Mouse (Mus musculus): ENCODE data around the gene Snd1. TPM values are rescaled to one million over a fixed set of nuclear protein-coding genes. Genes with fewer than 3 reads are reported as not detected.
"Not testable (repeated sequence)": the region's sequence is repeated elsewhere in the genome, so short reads cannot be mapped to it uniquely, and the experiment has no call there.

Gene Snd1
- polyA plus RNA-seq, 1 experiment from 2014 or later, result 110 TPM

DNA sequence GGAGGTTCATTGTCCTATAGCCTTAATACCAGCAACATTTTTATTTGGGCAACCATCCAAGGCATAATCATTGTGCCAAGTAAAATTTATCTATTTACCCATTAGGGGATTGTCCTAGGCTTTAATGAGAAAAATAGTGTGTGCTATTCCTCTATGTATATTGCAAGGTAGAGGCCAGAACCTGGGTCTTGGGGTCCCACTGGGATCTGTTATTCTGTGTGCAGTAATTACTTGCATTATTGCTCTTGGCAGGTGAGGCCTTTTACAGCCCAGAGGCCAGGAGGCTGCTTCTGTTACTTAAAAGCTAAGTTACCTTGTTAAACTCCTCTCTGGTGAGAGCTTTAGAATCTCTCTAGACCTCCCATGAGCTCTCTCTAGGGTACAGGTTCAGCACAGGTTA, 16.3 kb downstream of the Snd1 start:
- Histone ChIP-seq H3K36me3 (replicated peaks) (peaks cover 80% of the 10 kb centered on the region), H3K4me3 (no peak overlapping the region), H3K9me3 (no peaks in the 10 kb centered on the region), H3K4me1 (no peaks in the 10 kb centered on the region), H3K27me3 (ENCODE audit: poor library complexity, severe bottlenecking) (no peaks in the 10 kb centered on the region), H3K27ac (no peak overlapping the region)
- no peak for DNase-seq (ENCODE audit: extremely low spot score, low spot score)

DNA sequence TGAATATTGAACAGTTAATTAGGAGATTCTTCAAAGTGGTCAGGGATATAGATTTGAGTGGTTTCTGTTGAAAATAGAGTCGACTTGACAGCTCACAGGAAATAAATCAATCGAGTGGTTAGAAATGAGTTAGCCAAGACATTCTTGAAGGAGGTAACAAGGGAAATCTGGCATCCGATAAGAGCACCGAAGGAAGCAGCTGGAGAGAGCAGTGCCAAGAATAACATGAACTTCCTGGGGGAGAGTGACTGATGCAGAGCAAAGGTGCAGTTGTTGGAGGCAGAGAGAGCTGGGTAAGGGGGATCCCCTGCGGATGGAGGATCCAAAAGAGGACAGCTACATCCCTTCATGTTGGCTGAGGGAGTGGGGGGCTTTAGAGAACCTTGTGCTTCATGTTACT, 22.9 kb downstream of the Snd1 start:
- Histone ChIP-seq H3K27me3 (ENCODE audit: poor library complexity, severe bottlenecking) (no peaks in the 10 kb centered on the region), H3K4me1 (no peaks in the 10 kb centered on the region), H3K4me3 (no peak overlapping the region), H3K27ac (no peak overlapping the region), H3K9me3 (no peaks in the 10 kb centered on the region), H3K36me3 (replicated peaks) (peaks cover 37% of the 10 kb centered on the region)
- DNase-seq (ENCODE audit: extremely low spot score, low spot score), result no peak
- WGBS, result 85% methylated on average over 5 of the region's 5 CpGs

DNA sequence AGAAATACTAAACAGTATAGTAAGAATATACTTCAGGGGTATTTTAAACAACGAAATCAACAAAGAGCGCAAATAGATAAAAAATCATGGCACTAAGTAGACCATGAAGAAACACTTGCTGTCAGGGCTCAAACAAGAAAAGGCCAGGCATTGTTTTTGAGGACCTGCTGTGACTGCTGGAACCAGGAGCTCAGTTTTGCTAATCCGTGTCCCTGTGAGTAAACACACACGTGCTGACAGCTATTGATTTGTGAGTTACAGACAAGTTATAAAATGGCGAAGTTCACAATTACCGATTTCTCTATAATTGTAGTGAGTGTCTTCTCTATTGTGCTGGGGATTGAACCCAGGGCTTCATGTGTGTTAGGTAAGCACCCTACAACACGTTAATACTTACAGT, 27.6 kb downstream of the Snd1 start:
- DNase-seq (ENCODE audit: extremely low spot score, low spot score), result no peak
- Histone ChIP-seq H3K36me3 (replicated peaks) (peaks cover 26% of the 10 kb centered on the region), H3K27ac (no peak overlapping the region), H3K4me1 (no peaks in the 10 kb centered on the region), H3K4me3 (no peak overlapping the region), H3K9me3 (no peaks in the 10 kb centered on the region), H3K27me3 (ENCODE audit: poor library complexity, severe bottlenecking) (no peaks in the 10 kb centered on the region)
- WGBS, result 94% methylated on average over 7 of the region's 7 CpGs

DNA sequence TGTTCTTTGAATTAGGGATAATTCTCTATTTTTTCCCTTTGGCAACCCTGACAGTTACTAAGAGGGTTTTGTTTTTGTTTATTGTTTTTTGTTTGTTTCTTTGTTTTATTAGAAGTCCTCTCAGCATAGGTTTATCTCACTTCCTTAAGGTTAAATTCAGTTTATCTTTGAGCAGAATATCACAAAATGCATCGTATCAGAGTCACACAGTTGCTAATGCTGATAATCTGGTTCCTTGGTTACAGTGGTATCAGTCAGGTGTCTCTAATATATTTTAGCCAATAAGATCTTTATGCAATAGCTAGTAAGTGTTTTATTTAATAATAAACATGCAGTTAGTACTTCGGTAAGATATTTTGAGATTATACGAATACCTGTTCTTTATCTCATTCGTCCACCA, 28.2 kb downstream of the Snd1 start:
- peaks cover 26% of the 10 kb centered on the region for H3K36me3 ChIP-seq (replicated peaks)
- WGBS, result 96% methylated on average over 4 of the region's 4 CpGs
- H3K4me1 ChIP-seq, result no peaks in the 10 kb centered on the region
- no peak for DNase-seq (ENCODE audit: extremely low spot score, low spot score)
- no peak overlapping the region for H3K27ac ChIP-seq
- H3K9me3 ChIP-seq, result no peaks in the 10 kb centered on the region
- H3K27me3 ChIP-seq (ENCODE audit: poor library complexity, severe bottlenecking), result no peaks in the 10 kb centered on the region
- no peak overlapping the region for H3K4me3 ChIP-seq

GRCm38 (mm10) chr6:28504611-28505010, 29.7 kb downstream of the Snd1 start:
- Histone ChIP-seq H3K4me3 (no peak overlapping the region), H3K9me3 (no peaks in the 10 kb centered on the region), H3K27me3 (ENCODE audit: poor library complexity, severe bottlenecking) (no peaks in the 10 kb centered on the region), H3K36me3 (replicated peaks) (peaks cover 18% of the 10 kb centered on the region), H3K4me1 (no peaks in the 10 kb centered on the region), H3K27ac (no peak overlapping the region)
- 92% methylated on average over 7 of the region's 7 CpGs for WGBS
- DNase-seq (ENCODE audit: extremely low spot score, low spot score), result no peak

- 94% methylated on average over 4 of the region's 4 CpGs for WGBS
- Histone ChIP-seq H3K27me3 (ENCODE audit: poor library complexity, severe bottlenecking) (no peaks in the 10 kb centered on the region), H3K27ac (no peak overlapping the region), H3K36me3 (replicated peaks) (peaks cover 21% of the 10 kb centered on the region), H3K9me3 (no peaks in the 10 kb centered on the region), H3K4me1 (no peaks in the 10 kb centered on the region), H3K4me3 (no peak overlapping the region)
- no peak for DNase-seq (ENCODE audit: extremely low spot score, low spot score)
Measured at GRCm38 (mm10) chr6:28507759-28508158, 32.8 kb downstream of the Snd1 start.

DNA sequence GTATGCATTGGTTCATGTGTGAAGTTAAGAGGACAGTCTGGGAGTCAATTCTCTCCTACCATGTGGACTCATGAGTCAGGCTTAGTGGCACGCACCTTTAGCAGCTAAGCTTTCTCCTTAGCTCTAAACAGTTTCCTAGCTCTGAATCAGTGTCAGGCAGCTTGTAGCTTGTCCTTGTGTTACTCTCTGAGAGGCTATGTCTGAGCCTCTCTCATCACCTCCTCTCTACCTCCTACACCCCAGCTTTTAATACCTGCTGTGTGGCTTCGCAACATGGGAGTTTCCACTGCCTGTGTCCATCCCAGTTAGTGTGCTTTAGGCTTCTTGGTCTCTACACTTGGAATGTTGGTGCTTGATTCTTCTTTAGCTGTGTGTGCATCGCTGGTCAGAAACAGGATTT, 39.3 kb downstream of the Snd1 start:
- H3K36me3 ChIP-seq (replicated peaks), result peaks cover 60% of the 10 kb centered on the region
- no peaks in the 10 kb centered on the region for H3K9me3 ChIP-seq
- no peak overlapping the region for H3K4me3 ChIP-seq
- H3K27me3 ChIP-seq (ENCODE audit: poor library complexity, severe bottlenecking), result no peaks in the 10 kb centered on the region
- 93% methylated on average over 3 of the region's 3 CpGs for WGBS
- H3K27ac ChIP-seq, result no peak overlapping the region
- DNase-seq (ENCODE audit: extremely low spot score, low spot score), result no peak
- peaks cover 4% of the 10 kb centered on the region for H3K4me1 ChIP-seq

DNA sequence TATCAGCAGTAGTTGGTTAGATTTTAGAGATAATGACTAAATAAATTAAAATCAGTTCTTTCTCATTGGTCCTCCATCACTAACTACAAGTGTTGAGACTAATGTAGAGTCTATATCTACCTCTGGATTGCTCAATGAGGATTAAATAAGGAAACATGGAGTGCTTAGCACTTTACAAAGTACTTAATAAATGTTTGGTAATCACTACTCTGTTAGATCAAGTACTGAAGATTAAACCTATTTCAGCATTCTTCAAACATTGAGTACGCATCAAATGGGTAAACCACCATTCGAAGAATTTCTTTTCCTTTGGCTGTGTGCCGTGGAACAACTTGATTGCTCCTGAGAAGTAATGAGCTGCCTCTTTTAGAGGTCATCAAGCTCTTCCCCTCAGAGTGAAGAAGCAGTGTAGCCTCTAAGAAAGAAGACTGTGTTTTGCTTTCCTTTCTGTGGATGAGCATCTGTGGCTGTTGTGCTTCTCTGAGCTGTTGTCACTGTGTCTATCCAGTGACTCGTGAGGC, 40.0 kb downstream of the Snd1 start:
- H3K4me3 ChIP-seq, result no peak overlapping the region
- H3K4me1 ChIP-seq, result peaks cover 4% of the 10 kb centered on the region
- no peaks in the 10 kb centered on the region for H3K27me3 ChIP-seq (ENCODE audit: poor library complexity, severe bottlenecking)
- H3K9me3 ChIP-seq, result no peaks in the 10 kb centered on the region
- no peak for DNase-seq (ENCODE audit: extremely low spot score, low spot score)
- no peak overlapping the region for H3K27ac ChIP-seq
- H3K36me3 ChIP-seq (replicated peaks), result peaks cover 67% of the 10 kb centered on the region
- WGBS, result 92% methylated on average over 4 of the region's 4 CpGs

- 61% methylated on average over 2 of the region's 2 CpGs for WGBS
- DNase-seq (ENCODE audit: extremely low spot score, low spot score), result no peak
- H3K36me3 ChIP-seq (replicated peaks), result peaks cover 77% of the 10 kb centered on the region
Measured at GRCm38 (mm10) chr6:28516618-28517017, 41.7 kb downstream of the Snd1 start.

DNA sequence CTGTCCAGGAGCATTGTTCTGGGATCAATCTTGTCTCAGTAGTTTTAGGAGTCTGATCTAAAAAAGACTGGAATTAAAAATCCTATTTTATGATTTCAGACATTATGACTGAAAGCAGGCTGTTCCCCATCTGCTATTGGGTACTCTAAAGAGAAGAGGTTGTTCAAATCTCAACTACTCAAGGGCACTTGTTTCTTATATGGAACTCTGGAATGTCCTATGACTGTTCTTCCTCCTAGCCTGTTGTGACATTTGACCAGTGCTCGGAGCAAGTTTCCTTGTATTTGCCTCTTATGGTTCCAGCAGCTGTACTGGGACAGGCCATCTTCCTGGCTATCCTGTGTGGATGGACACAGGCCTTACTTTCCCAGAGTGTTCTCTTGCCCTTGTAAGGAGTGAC, 42.1 kb downstream of the Snd1 start:
- H3K27me3 ChIP-seq (ENCODE audit: poor library complexity, severe bottlenecking), result no peaks in the 10 kb centered on the region
- H3K9me3 ChIP-seq, result no peaks in the 10 kb centered on the region
- WGBS, result 95% methylated on average over 1 of the region's 1 CpGs
- no peak overlapping the region for H3K4me3 ChIP-seq
- DNase-seq (ENCODE audit: extremely low spot score, low spot score), result no peak
- H3K27ac ChIP-seq, result no peak overlapping the region
- peaks cover 4% of the 10 kb centered on the region for H3K4me1 ChIP-seq
- peaks cover 81% of the 10 kb centered on the region for H3K36me3 ChIP-seq (replicated peaks)

More at GRCm38 (mm10) chr6:28516618-28517017, 41.7 kb downstream of the Snd1 start:
- no peaks in the 10 kb centered on the region for H3K9me3 ChIP-seq
- no peaks in the 10 kb centered on the region for H3K27me3 ChIP-seq (ENCODE audit: poor library complexity, severe bottlenecking)
- no peak overlapping the region for H3K27ac ChIP-seq
- no peak overlapping the region for H3K4me3 ChIP-seq
- peaks cover 4% of the 10 kb centered on the region for H3K4me1 ChIP-seq

GRCm38 (mm10) chr6:28519426-28519825, 44.5 kb downstream of the Snd1 start:
- no peak overlapping the region for H3K4me3 ChIP-seq
- no peaks in the 10 kb centered on the region for H3K9me3 ChIP-seq
- peaks cover 4% of the 10 kb centered on the region for H3K4me1 ChIP-seq
- no peak overlapping the region for H3K27ac ChIP-seq
- no peak for DNase-seq (ENCODE audit: extremely low spot score, low spot score)
- WGBS, result 95% methylated on average over 8 of the region's 8 CpGs
- peaks cover 85% of the 10 kb centered on the region for H3K36me3 ChIP-seq (replicated peaks)
- no peaks in the 10 kb centered on the region for H3K27me3 ChIP-seq (ENCODE audit: poor library complexity, severe bottlenecking)

GRCm38 (mm10) chr6:28520787-28521186, 45.8 kb downstream of the Snd1 start:
- WGBS, result 93% methylated on average over 5 of the region's 5 CpGs
- H3K9me3 ChIP-seq; DNase-seq (ENCODE audit: extremely low spot score, low spot score); H3K27me3 ChIP-seq (ENCODE audit: poor library complexity, severe bottlenecking); H3K4me1 ChIP-seq; H3K27ac ChIP-seq; H3K4me3 ChIP-seq: not testable (repeated sequence)
- H3K36me3 ChIP-seq (replicated peaks), result peaks cover 82% of the 10 kb centered on the region

GRCm38 (mm10) chr6:28521416-28521815, 46.5 kb downstream of the Snd1 start:
- 89% methylated on average over 1 of the region's 1 CpGs for WGBS
- Histone ChIP-seq H3K36me3 (replicated peaks) (peaks cover 82% of the 10 kb centered on the region), H3K4me3 (no peak overlapping the region), H3K4me1 (no peaks in the 10 kb centered on the region; the same call in 1 of the 2 replicates), H3K27ac (no peak overlapping the region), H3K9me3 (no peaks in the 10 kb centered on the region), H3K27me3 (ENCODE audit: poor library complexity, severe bottlenecking) (no peaks in the 10 kb centered on the region)
- DNase-seq (ENCODE audit: extremely low spot score, low spot score), result no peak

GRCm38 (mm10) chr6:28525589-28525988, 50.6 kb downstream of the Snd1 start:
- WGBS, result 72% methylated on average over 2 of the region's 2 CpGs
- H3K4me3 ChIP-seq, result no peak overlapping the region
- peaks cover 89% of the 10 kb centered on the region for H3K36me3 ChIP-seq (replicated peaks)
- H3K27me3 ChIP-seq (ENCODE audit: poor library complexity, severe bottlenecking), result no peaks in the 10 kb centered on the region
- DNase-seq (ENCODE audit: extremely low spot score, low spot score), result no peak
- H3K27ac ChIP-seq, result no peak overlapping the region
- H3K4me1 ChIP-seq, result no peaks in the 10 kb centered on the region
- no peaks in the 10 kb centered on the region for H3K9me3 ChIP-seq
